Mouse (Mus musculus): Measurements from ENCODE around the gene Jade3.
"Not testable (repeated sequence)": the region's sequence is repeated elsewhere in the genome, so short reads cannot be mapped to it uniquely, and the experiment has no call there.

Jade3 gene

GRCm38 (mm10) chrX:20425140-20425838 lies at the start of gene Jade3:
Gene Jade3 (plus strand): TSS chrX:20425688.
- in situ Hi-C loops (cut with MboI, MseI) = no loop called here

DNA sequence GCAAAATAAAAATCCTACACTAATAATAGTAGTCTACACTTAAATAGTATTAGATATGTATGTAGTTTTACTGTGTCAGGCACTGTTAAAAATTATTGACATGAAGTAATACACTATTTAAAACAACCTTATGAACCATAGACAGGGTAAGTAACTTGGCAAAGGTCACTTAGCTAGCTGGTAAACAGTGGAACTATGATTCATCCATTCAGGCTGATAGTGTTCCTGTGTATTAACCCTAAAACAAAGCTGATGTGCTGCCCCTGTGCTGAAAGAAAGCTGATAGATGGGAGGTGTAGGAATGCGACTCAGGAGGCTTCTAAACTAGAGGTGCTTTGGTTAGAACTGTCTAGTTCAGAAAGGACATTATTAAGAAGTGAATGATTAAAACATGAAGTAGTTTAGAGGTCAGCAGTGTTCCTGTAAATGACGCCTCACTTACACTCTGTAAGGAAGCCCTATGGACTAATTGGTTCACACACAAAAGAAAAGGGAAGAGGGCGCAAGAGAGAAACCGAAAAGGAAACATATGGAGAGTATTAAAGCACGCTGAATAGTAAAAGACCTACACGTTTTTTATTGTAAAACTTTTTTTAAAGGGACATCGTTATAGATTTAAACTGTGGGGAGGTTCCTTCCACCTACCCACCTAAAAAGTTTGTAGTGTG lies 46.0 kb upstream of the Jade3 start:
- in situ Hi-C loops (cut with MboI, MseI) = no loop called here

DNA sequence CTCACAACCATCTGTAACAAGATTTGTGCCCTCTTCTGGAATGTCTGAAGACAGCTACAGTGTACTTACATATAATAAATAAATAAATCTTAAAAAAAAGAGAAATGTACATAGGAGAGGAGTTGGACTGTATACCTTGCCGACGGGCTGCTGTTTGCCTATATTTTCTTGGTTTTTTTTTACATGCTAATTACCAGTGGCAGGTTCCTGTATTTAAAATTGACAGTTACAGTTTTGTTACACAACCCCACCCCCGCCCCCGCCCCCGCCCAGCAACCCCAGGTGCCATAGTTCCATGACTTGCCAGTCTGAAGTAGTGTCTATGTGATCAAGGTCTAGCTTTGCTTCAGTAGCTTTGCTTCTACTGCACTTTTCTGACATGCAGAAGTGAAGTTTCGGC lies 43.2 kb upstream of the Jade3 start:
- in situ Hi-C loops (cut with MboI, MseI) = no loop called here

DNA sequence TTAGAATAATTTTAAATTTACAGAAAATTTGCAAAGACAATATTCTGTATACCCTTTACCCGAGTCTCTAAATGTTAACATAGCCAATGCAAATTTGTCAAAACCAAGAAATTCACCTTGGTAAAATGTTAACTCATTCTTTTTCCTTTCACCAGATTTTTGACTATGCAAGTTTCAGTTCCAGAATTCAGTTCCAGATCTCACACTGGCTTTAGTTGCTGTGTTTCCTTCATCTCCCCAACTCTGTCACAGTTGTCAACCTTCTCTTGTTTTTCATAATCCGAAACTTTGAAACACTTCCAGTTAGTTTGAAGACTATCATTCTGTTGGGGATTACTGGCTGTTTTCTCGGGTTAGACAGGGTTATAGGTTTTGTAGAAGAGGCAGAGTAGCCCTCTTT lies 38.5 kb upstream of the Jade3 start:
- in situ Hi-C loops (cut with MboI, MseI) = no loop called here

- in situ Hi-C loops (cut with MboI, MseI) = not testable (repeated sequence)
Measured at GRCm38 (mm10) chrX:20391964-20392363, 33.5 kb upstream of the Jade3 start.

DNA sequence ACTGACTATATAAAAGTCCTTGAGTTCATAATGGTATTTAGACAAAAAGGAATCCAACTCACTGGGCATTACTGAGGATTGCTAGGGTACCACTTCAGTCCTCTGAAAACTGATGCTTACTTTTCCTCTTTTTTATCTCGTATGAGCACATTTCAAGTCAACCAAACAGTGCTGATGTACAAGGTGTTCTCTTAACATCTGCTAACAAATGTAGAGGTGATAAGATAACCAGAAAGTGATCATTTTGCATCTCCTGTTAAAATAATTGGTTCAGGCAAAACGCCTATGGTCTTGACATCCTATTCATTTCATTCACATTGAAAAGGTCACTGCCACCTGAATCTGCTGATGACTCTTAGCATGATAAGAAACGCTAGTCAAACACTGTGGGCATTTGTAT lies 32.5 kb upstream of the Jade3 start:
- in situ Hi-C loops (cut with MboI, MseI) = no loop called here

DNA sequence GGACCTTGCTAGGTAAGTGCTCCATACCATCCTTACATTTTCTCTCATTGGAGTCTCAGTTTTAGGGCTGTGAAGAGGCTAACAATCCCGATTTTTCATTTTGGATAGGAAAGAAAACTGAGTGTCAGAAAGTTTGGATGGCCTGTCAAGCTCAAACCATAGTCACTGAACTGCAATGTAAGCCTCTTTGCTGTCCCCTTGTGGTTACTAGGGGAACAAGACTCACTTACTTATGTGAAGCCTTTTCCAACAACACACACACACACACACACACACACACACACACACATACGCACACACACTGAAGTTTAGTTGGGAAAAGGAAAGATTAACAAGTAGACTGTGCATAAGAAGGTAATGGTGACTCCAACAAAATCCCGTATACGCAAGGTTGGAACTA lies 21.4 kb upstream of the Jade3 start:
- in situ Hi-C loops (cut with MboI, MseI) = no loop called here

- in situ Hi-C loops (cut with MboI, MseI) = no loop called here
Measured at GRCm38 (mm10) chrX:20406909-20407308, 18.6 kb upstream of the Jade3 start.

DNA sequence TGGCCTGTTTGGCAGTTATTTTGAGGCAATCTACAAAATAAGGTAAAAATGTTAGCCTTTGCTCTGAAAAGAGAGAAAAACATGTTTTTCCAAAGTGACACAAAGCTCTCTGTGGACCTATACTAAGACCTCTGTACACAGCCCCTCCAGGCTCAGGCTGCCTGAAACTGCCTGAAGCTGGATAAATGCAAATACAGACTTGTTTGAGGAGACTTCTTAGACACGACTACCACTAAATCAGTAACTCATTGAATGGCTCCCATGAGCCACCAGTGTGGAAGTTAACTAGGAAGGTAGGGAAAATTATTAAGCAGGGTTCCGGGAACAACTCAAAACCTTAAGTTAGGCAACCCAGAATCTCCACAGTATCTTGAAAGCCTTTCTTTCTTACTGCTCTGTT lies 17.8 kb upstream of the Jade3 start:
- in situ Hi-C loops (cut with MboI, MseI) = no loop called here

- in situ Hi-C loops (cut with MboI, MseI) = no loop called here
Measured at GRCm38 (mm10) chrX:20411382-20411781, 14.1 kb upstream of the Jade3 start.

- in situ Hi-C loops (cut with MboI, MseI) = no loop called here
Measured at GRCm38 (mm10) chrX:20412221-20412620, 13.3 kb upstream of the Jade3 start.

- in situ Hi-C loops (cut with MboI, MseI) = no loop called here
Measured at GRCm38 (mm10) chrX:20414885-20415622, 10.4 kb upstream of the Jade3 start.

DNA sequence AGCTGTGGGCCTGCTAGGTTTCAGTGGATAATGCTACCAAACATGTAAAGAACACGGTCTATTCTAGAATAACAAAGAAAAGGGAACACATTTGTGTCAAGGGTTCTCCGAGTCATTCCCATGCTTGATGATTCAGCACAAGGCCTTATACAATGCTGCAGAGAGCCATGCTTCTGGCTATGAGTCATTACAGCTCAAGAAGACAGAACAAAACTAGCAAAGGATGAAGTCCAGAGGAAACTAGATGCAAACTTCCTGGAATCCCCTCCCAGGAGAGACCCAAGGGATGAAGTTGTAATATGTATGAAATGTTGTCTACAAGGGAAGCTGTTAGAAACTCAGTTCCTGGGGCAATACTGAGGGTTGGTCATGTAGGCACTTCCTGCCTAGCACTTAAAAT lies 7.0 kb upstream of the Jade3 start:
- in situ Hi-C loops (cut with MboI, MseI) = no loop called here

- in situ Hi-C loops (cut with MboI, MseI) = no loop called here
Measured at GRCm38 (mm10) chrX:20419536-20419935, 6.0 kb upstream of the Jade3 start.

DNA sequence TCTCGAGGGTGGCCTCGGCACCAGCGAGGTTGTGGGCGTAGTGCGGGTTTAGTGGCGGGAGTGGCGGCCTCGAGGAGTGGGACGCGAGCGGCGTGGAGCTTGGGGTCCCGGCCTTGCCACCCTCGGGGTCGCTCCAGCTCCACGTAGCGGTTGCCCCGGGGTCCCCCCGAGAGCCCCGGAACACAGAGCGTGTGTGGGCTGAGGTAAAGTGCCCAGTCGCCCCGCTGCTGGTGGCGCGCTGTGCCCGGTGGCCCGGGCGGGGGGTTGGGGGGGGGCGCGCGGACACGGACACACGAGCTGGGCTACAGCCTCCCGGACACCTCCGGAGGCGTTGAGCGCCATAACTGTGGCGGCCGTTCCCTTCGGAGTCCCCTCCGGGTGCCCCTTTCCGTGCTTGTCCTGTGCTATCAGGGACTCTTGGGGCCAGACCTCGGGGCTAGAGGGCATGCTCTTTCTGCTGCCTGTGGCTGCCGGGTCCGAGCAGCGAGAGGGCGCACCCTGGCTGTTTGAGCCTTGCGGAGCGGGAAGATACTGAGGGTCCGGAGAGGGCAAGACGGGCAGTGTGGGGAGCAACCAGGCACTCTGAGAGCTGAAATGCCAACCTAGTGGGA lies 456 bp downstream of the Jade3 start:
- in situ Hi-C loops (cut with MboI, MseI) = no loop called here

- in situ Hi-C loops (cut with MboI, MseI) = no loop called here
Measured at GRCm38 (mm10) chrX:20483213-20483612, 57.7 kb downstream of the Jade3 start.

DNA sequence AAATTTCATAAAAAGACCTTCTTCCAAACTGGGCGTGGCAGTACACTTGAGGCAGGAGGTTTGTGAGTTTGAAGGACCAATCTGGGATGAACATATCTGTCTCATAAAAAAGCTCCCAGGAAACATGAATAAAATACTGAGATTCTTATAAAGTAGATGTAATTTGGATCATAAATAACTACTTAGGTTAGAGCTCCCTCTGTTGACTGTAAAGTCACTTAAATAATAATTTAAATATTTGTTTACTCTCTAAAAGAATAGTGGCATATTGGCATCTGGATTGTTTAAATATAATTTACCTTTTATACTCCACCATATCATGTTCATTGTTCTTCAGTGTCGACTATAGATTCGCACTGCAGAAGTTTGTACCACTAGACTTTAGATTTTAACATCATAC lies 72.2 kb downstream of the Jade3 start:
- in situ Hi-C loops (cut with MboI, MseI) = no loop called here

DNA sequence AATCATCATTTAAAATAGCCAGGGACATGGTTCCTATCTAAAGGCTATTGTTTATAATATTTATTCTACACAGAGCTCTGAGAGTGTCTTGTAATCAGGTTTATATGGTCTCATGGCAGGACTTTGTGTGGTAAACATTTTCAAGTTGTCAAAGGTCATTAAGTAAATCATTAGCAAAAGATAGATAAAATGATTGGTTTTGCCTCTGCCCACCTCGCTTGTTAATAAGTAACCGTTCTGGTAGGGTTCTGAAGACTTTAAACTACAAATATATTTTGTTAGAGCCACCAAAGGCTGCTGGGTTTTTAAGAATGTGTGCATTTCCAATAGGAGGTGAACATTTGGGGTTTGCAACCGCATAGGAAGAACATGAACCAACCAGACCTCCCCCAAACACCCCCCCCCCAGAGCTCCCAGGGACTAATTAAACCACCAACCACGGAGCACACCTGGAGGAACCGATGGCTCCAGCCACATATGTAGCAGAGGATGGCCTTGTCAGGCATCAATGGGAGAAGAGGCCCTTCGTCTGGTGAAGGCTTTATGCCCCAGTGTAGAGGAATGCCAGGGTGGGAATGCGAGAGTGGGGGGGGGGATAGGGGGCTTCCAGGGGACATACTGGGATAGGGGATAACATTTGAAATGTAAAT lies 94.9 kb downstream of the Jade3 start:
- in situ Hi-C loops (cut with MboI, MseI) = no loop called here

DNA sequence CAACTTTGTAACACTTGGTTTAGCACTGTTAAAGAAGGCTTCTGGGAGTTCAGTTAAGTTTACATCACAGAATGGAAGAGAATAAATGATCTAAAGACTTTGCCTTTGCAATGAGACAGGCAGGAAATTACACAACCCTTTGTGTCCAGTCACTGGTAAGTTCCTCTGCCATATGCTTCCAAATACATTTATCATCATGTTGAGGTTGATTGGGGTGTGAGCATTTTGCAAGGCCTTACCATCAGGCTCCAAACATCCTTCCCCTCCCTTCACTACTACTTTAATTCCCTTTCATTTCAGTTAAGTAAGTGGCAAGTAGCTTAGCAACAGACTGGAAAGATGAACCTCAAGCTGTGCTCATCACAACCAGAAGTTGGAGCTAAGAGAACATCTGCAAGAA lies 96.1 kb downstream of the Jade3 start:
- in situ Hi-C loops (cut with MboI, MseI) = no loop called here

DNA sequence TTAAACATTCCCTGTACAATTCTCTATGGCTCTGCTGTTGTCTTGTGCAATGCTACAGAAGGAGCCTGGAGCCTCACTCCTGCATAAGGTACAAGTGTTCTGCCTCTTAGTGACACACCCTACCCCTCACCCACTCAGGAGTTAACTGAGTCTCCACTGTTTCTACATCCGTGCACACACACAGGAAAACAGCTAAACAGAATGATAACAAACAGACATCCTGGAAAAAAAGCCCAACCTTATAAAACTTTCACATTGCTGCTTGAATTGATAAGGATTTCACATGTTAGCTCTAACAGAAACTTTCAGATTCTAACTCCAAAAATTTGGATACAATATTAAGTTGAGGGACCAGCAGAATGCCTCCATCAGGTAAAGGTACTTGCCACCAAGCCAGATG lies 107.1 kb downstream of the Jade3 start:
- in situ Hi-C loops (cut with MboI, MseI) = no loop called here

GRCm38 (mm10) chrX:20543867-20544266 lies 118.4 kb downstream of the Jade3 start:
- in situ Hi-C loops (cut with MboI, MseI) = no loop called here

DNA sequence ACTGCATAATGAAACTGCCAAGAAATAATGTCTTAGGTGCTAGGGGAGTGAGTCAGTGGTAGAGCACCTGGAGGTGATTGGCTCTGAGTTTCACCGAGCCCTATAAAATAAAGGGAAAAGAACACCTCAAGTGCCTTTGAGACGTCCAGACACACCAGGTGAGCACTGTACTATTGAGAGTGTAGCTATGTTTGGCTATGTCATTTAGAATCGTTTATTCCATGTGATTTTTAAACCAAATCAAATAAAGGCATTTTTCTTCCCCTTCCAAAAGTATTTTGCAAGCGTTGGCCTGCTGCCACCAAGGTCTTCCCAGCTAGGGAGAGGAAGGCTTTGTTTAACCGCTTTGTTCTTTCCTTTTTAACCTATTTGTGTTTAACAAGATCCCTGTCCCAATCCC lies 122.1 kb downstream of the Jade3 start:
- in situ Hi-C loops (cut with MboI, MseI) = no loop called here
